Mouse (Mus musculus) liver, embryonic 16.5 days (tissue): Measurements from ENCODE around the gene Fam81a. TPM values are rescaled to one million over a fixed set of nuclear protein-coding genes. Genes with fewer than 3 reads are reported as not detected.

Source experiments
- ATAC-seq: fragments of 200-750 bp; cut with Nextera tagmentation; 2 replicates; pipeline ENCODE4 v1.8.0; 2017; ENCODE audit warnings: low read depth, mild to moderate bottlenecking, moderate number of reproducible peaks, moderate library complexity
- H3K27ac ChIP-seq: fragments of 300-500 bp; sonication (generic); 2 replicates; pipeline ENCODE4 v1.5.1; 2014; ENCODE audit warnings: mild to moderate bottlenecking, low read length
- H3K27me3 ChIP-seq: fragments of 300-500 bp; sonication (generic); 2 replicates; pipeline ENCODE4 v1.6.1; 2014; ENCODE audit warnings: low read depth, low read length, mixed read lengths; ENCODE audit not compliant: control insufficient read depth, insufficient read depth
- H3K36me3 ChIP-seq: fragments of 300-500 bp; sonication (generic); 2 replicates; pipeline ENCODE4 v1.6.1; 2014; ENCODE audit warnings: mild to moderate bottlenecking; ENCODE audit not compliant: control insufficient read depth, insufficient read depth
- H3K4me1 ChIP-seq: fragments of 300-500 bp; sonication (generic); 2 replicates; pipeline ENCODE4 v1.6.1; 2014; ENCODE audit warnings: low read depth, low read length, mixed read lengths; ENCODE audit not compliant: control insufficient read depth
- H3K4me2 ChIP-seq: fragments of 300-500 bp; sonication (generic); 2 replicates; pipeline ENCODE4 v1.6.1; 2014; ENCODE audit warnings: low read depth, low read length, mixed read lengths
- H3K4me3 ChIP-seq: fragments of 300-500 bp; sonication (generic); 2 replicates; pipeline ENCODE4 v1.5.1; 2014; ENCODE audit warnings: low read depth, mild to moderate bottlenecking, low read length
- H3K9ac ChIP-seq: fragments of 300-500 bp; sonication (generic); 2 replicates; pipeline ENCODE4 v1.6.1; 2014; ENCODE audit warnings: low read depth, low read length
- H3K9me3 ChIP-seq: fragments of 300-500 bp; sonication (generic); replicated peaks from 2 replicates; pipeline ENCODE4 v1.6.1; 2016; ENCODE audit warnings: low read length; ENCODE audit not compliant: control insufficient read depth
- WGBS: fragments of 180-500 bp; shearing (Covaris S2); extraction: QIAGEN DNeasy Blood & Tissue Kit; methylation state at CpG from one replicate; pipeline ENCODE4 v1.1.7; 2014; ENCODE audit not compliant: insufficient replicate concordance; 5-methylcytosine and 5-hydroxymethylcytosine counted together
- polyA plus RNA-seq: library from polyadenylated mRNA; unstranded; fragments of >200 nt; fragmentation: Nextera tagmentation; extraction: Ambion mirVana; gene quantifications from 2 replicates; pipeline ENCODE4 v1.2.1, GENCODE M21; 2015

The Fam81a gene
- polyA plus RNA-seq, 1 experiment from 2014 or later: 0.54 TPM

- Histone ChIP-seq H3K4me1 (no peaks in the 10 kb centered on the region), H3K4me3 (no peak overlapping the region), H3K9me3 (no peaks in the 10 kb centered on the region), H3K9ac (no peak overlapping the region), H3K27ac (no peak overlapping the region), H3K36me3 (no peaks in the 10 kb centered on the region), H3K27me3 (no peaks in the 10 kb centered on the region), H3K4me2 (no peak overlapping the region)
- WGBS: 45% methylated on average over 5 of the region's 5 CpGs
- no peak for ATAC-seq
Measured at GRCm38 (mm10) chr9:70134716-70135115, 7.6 kb downstream of the Fam81a start.

DNA sequence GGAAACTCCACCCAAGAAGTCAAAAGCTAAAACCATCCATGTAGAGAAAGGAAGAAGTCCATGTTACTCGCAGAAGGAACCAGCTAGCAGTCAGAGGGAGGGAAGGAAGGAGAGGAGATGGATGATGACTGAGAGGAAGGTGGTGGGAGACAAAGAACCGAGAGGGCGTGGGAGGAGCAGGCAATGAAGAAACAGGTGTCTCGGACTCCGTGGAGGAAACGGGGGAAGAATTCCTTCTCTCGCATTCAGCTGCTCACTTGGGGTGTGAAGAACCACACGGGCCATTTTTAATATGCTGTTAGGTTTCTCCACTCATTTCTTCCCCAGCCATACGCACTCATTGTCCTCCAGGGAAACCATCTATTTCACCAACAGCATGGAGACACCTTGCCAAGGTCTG is 8.1 kb downstream of the Fam81a start:
- 55% methylated on average over 9 of the region's 9 CpGs for WGBS
- H3K4me1 ChIP-seq: no peaks in the 10 kb centered on the region
- H3K4me3 ChIP-seq: no peak overlapping the region
- no peaks in the 10 kb centered on the region for H3K9me3 ChIP-seq
- H3K36me3 ChIP-seq: no peaks in the 10 kb centered on the region
- no peak for ATAC-seq
- no peak overlapping the region for H3K27ac ChIP-seq
- no peaks in the 10 kb centered on the region for H3K27me3 ChIP-seq
- H3K9ac ChIP-seq: no peak overlapping the region
- H3K4me2 ChIP-seq: no peak overlapping the region

GRCm38 (mm10) chr9:70130786-70131185 is 11.6 kb downstream of the Fam81a start:
- no peaks in the 10 kb centered on the region for H3K36me3 ChIP-seq
- no peaks in the 10 kb centered on the region for H3K9me3 ChIP-seq
- 68% methylated on average over 5 of the region's 5 CpGs for WGBS
- H3K9ac ChIP-seq: no peak overlapping the region
- H3K4me2 ChIP-seq: no peak overlapping the region
- no peak for ATAC-seq
- no peaks in the 10 kb centered on the region for H3K4me1 ChIP-seq
- H3K27me3 ChIP-seq: no peaks in the 10 kb centered on the region
- H3K4me3 ChIP-seq: no peak overlapping the region
- no peak overlapping the region for H3K27ac ChIP-seq

DNA sequence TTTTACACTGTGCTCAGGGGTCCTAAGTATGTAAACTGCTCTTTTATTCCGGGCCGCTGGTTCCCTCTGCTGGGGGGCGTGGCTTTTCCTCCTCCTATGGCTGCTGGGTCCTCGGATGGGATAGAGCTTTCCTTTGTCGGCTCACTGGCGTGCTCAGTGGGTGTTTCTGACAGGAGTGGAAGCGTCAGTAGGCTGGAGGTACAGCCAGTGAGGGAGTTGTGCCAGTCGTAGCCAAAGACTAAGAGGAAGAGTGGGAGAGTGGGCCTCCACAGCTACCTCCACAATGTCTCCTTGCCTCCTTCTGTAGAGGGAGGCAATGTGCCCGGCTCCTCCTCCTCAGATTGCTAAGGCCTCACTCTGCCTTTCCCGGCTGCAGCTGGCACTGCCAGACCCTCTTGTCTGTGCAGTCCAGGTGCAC is 30.5 kb downstream of the Fam81a start:
- Histone ChIP-seq H3K27me3 (0 out of 2 replicates have a peak, but pooled peaks cover 2% of the 10 kb centered on the region), H3K9me3 (no peaks in the 10 kb centered on the region), H3K36me3 (no peaks in the 10 kb centered on the region), H3K4me1 (no peaks in the 10 kb centered on the region), H3K4me3 (no peak overlapping the region), H3K27ac (no peak overlapping the region), H3K4me2 (no peak overlapping the region), H3K9ac (no peak overlapping the region)
- WGBS: 12% methylated on average over 10 of the region's 10 CpGs
- no peak for ATAC-seq

DNA sequence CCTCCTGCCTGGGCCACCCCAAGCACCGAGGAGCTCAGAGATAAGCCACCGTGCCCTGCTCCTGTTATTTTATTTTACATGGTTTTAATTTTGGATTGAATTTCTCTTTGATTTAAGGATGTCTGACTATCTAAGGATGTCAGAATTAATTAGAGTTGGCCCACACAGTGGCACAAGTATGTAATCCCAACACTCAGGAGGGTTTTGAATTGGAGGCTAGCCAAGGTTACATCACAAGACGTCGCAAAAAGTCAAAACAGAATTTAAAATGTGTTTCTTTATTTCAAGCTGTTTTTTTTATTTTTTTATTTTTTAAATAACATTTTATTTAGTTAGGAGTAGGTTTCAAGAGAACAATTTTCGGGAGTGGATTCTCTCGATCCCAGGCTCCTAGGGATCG is 31.5 kb downstream of the Fam81a start:
- H3K4me2 ChIP-seq: no peak overlapping the region
- WGBS: 56% methylated on average over 7 of the region's 7 CpGs
- H3K9me3 ChIP-seq: no peaks in the 10 kb centered on the region
- H3K27me3 ChIP-seq: 0 out of 2 replicates have a peak, but pooled peaks cover 2% of the 10 kb centered on the region
- H3K4me3 ChIP-seq: no peak overlapping the region
- H3K4me1 ChIP-seq: no peaks in the 10 kb centered on the region
- H3K9ac ChIP-seq: no peak overlapping the region
- ATAC-seq: no peak
- H3K36me3 ChIP-seq: no peaks in the 10 kb centered on the region
- H3K27ac ChIP-seq: no peak overlapping the region

DNA sequence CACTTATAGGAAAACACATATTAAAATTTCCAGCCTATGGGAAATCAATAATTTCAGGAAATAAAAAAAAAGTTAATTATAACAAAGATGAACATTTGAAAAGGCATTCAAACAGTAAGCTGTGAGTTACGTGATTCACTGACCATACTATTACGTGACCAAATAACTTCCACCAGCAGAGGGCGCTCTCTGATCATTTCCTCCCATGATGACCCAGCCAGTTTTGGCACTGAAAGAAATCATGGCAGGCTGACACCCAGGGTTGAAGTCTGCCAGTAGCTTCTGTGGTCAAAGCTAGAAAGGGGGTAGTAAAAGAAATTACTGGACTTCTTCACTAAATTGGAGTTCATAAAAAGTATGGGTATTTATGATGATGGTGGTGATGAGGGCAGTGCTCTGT is 33.1 kb downstream of the Fam81a start:
- H3K27ac ChIP-seq: no peak overlapping the region
- H3K4me2 ChIP-seq: no peak overlapping the region
- WGBS: 14% methylated on average over 3 of the region's 3 CpGs
- H3K27me3 ChIP-seq: 0 out of 2 replicates have a peak, but pooled peaks cover 2% of the 10 kb centered on the region
- no peak overlapping the region for H3K4me3 ChIP-seq
- H3K9me3 ChIP-seq: no peaks in the 10 kb centered on the region
- no peak for ATAC-seq
- no peaks in the 10 kb centered on the region for H3K36me3 ChIP-seq
- no peak overlapping the region for H3K9ac ChIP-seq
- no peaks in the 10 kb centered on the region for H3K4me1 ChIP-seq

- Histone ChIP-seq H3K4me2 (no peak overlapping the region), H3K9ac (no peak overlapping the region), H3K36me3 (no peaks in the 10 kb centered on the region), H3K27ac (no peak overlapping the region), H3K9me3 (no peaks in the 10 kb centered on the region), H3K4me1 (no peaks in the 10 kb centered on the region), H3K27me3 (0 out of 2 replicates have a peak, but pooled peaks cover 2% of the 10 kb centered on the region), H3K4me3 (no peak overlapping the region)
- ATAC-seq: no peak
- WGBS: 62% methylated on average over 5 of the region's 5 CpGs
Measured at GRCm38 (mm10) chr9:70108151-70108550, 34.2 kb downstream of the Fam81a start.

- Histone ChIP-seq H3K4me2 (no peak overlapping the region), H3K4me3 (no peak overlapping the region), H3K27me3 (no peaks in the 10 kb centered on the region), H3K27ac (no peak overlapping the region), H3K4me1 (no peaks in the 10 kb centered on the region), H3K9me3 (no peaks in the 10 kb centered on the region), H3K36me3 (no peaks in the 10 kb centered on the region), H3K9ac (no peak overlapping the region)
- ATAC-seq: no peak
- WGBS: 44% methylated on average over 5 of the region's 5 CpGs
Measured at GRCm38 (mm10) chr9:70105573-70105972, 36.8 kb downstream of the Fam81a start.

- Histone ChIP-seq H3K9me3 (no peaks in the 10 kb centered on the region), H3K4me2 (no peak overlapping the region), H3K9ac (no peak overlapping the region), H3K27ac (no peak overlapping the region), H3K27me3 (no peaks in the 10 kb centered on the region), H3K4me1 (no peaks in the 10 kb centered on the region), H3K4me3 (no peak overlapping the region), H3K36me3 (no peaks in the 10 kb centered on the region)
- WGBS: 56% methylated on average over 8 of the region's 8 CpGs
- ATAC-seq: no peak
Measured at GRCm38 (mm10) chr9:70103106-70103505, 39.3 kb downstream of the Fam81a start.
